Mouse (Mus musculus) hindbrain, postnatal 0 days (tissue): ENCODE measurements around the gene Iars2. TPM values are rescaled to one million over a fixed set of nuclear protein-coding genes. Genes with fewer than 3 reads are reported as not detected.

Experiments
- ATAC-seq: fragments of 200-750 bp; cut with Nextera tagmentation; 2 replicates; pipeline ENCODE4 v1.8.0; 2017; ENCODE audit warnings: mild to moderate bottlenecking, moderate TSS enrichment, moderate library complexity
- DNase-seq: peaks from one replicate; pipeline ENCODE4 v3.0.0-alpha.2; 2015; ENCODE audit warnings: low spot score
- H3K27ac ChIP-seq: fragments of 300-500 bp; sonication (generic); 2 replicates; pipeline ENCODE4 v1.5.1; 2014; ENCODE audit warnings: mild to moderate bottlenecking
- H3K27me3 ChIP-seq: fragments of 300-500 bp; sonication (generic); 2 replicates; pipeline ENCODE4 v1.6.1; 2014; ENCODE audit warnings: low read length, mixed read lengths; ENCODE audit not compliant: insufficient read depth
- H3K36me3 ChIP-seq: fragments of 300-500 bp; sonication (generic); 2 replicates; pipeline ENCODE4 v1.6.1; 2014; ENCODE audit warnings: low read length, mixed read lengths; ENCODE audit not compliant: insufficient read depth
- H3K4me1 ChIP-seq: fragments of 300-500 bp; sonication (generic); 2 replicates; pipeline ENCODE4 v1.6.1; 2014; ENCODE audit warnings: antibody characterized with exemption, low read length, mixed read lengths; ENCODE audit not compliant: insufficient read depth
- H3K4me2 ChIP-seq: fragments of 300-500 bp; sonication (generic); 2 replicates; pipeline ENCODE4 v1.6.1; 2014; ENCODE audit warnings: low read depth, mild to moderate bottlenecking, low read length, moderate library complexity, mixed read lengths
- H3K4me3 ChIP-seq: fragments of 300-500 bp; sonication (generic); 2 replicates; pipeline ENCODE4 v1.5.1; 2014; ENCODE audit warnings: low read length
- H3K9ac ChIP-seq: fragments of 300-500 bp; sonication (generic); replicated peaks from 2 replicates; pipeline ENCODE4 v1.6.1; 2014; ENCODE audit warnings: mild to moderate bottlenecking, low read length, moderate library complexity, mixed read lengths
- H3K9me3 ChIP-seq: fragments of 300-500 bp; sonication (generic); 2 replicates; pipeline ENCODE4 v1.6.1; 2016; ENCODE audit warnings: low read length, mixed read lengths
- CTCF ChIP-seq: IDR thresholded peaks from 2 replicates; pipeline ENCODE4 v1.5.1; 2016; ENCODE audit warnings: antibody characterized with exemption, control low read depth, low read depth
- WGBS: fragments of 180-500 bp; shearing (Covaris S2); extraction: QIAGEN DNeasy Blood & Tissue Kit; methylation state at CpG from one replicate; pipeline ENCODE4 v1.1.7; 2014; 5-methylcytosine and 5-hydroxymethylcytosine counted together
- polyA plus RNA-seq: library from polyadenylated mRNA; unstranded; fragments of >200 nt; fragmentation: Nextera tagmentation; extraction: Ambion mirVana; gene quantifications from 2 replicates; pipeline ENCODE4 v1.2.1, GENCODE M21; 2015
- total RNA-seq: library from RNA; depleted of rRNA; stranded (reverse); fragments of >200 nt; gene quantifications from 2 replicates; pipeline ENCODE4 v1.2.3, GENCODE M21; 2014

Gene Iars2
- total and polyA plus RNA-seq, 2 experiments from 2014 or later = 18.8 to 39.0 TPM

GRCm38 (mm10) chr1:185315846-185316568, 13.2 kb downstream of the Iars2 start:
- DNase-seq = no peak
- H3K36me3 ChIP-seq = peaks cover 62% of the 10 kb centered on the region
- 84% methylated on average over 16 of the region's 16 CpGs for WGBS

GRCm38 (mm10) chr1:185314546-185314945, 14.7 kb downstream of the Iars2 start:
- H3K27me3 ChIP-seq = no peaks in the 10 kb centered on the region
- no peaks in the 10 kb centered on the region for H3K4me1 ChIP-seq
- ATAC-seq (no peak), DNase-seq (no peak)
- 90% methylated on average over 4 of the region's 4 CpGs for WGBS
- no peak overlapping the region for H3K4me2 ChIP-seq
- H3K4me3 ChIP-seq = no peak overlapping the region
- H3K9ac ChIP-seq = no peak overlapping the region
- H3K36me3 ChIP-seq = peaks cover 52% of the 10 kb centered on the region
- H3K9me3 ChIP-seq = no peaks in the 10 kb centered on the region
- no peak for TF ChIP-seq CTCF
- H3K27ac ChIP-seq = no peak overlapping the region

More at GRCm38 (mm10) chr1:185315846-185316568, 13.2 kb downstream of the Iars2 start:
- Histone ChIP-seq H3K4me3 (no peak overlapping the region), H3K27ac (no peak overlapping the region), H3K9ac (no peak overlapping the region), H3K4me2 (no peak overlapping the region), H3K9me3 (no peaks in the 10 kb centered on the region), H3K27me3 (no peaks in the 10 kb centered on the region), H3K4me1 (no peaks in the 10 kb centered on the region)
- no peak for ATAC-seq
- TF ChIP-seq CTCF = no peak

GRCm38 (mm10) chr1:185311949-185312348, 17.2 kb downstream of the Iars2 start:
- no peak for ATAC-seq
- 94% methylated on average over 9 of the region's 9 CpGs for WGBS
- Histone ChIP-seq H3K4me2 (no peak overlapping the region), H3K9me3 (no peaks in the 10 kb centered on the region), H3K4me3 (no peak overlapping the region), H3K36me3 (peaks cover 38% of the 10 kb centered on the region), H3K9ac (no peak overlapping the region), H3K27me3 (no peaks in the 10 kb centered on the region), H3K27ac (no peak overlapping the region), H3K4me1 (no peaks in the 10 kb centered on the region)
- TF ChIP-seq CTCF = no peak
- DNase-seq = no peak

GRCm38 (mm10) chr1:185308908-185309307, 20.3 kb downstream of the Iars2 start:
- Histone ChIP-seq H3K36me3 (peaks cover 22% of the 10 kb centered on the region; the same call in 1 of the 2 replicates), H3K4me1 (no peaks in the 10 kb centered on the region), H3K9me3 (no peaks in the 10 kb centered on the region), H3K4me2 (no peak overlapping the region), H3K27ac (no peak overlapping the region), H3K9ac (no peak overlapping the region), H3K27me3 (no peaks in the 10 kb centered on the region), H3K4me3 (no peak overlapping the region)
- 84% methylated on average over 4 of the region's 4 CpGs for WGBS
- no peak for ATAC-seq
- TF ChIP-seq CTCF = no peak
- DNase-seq = no peak

- 98% methylated on average over 2 of the region's 2 CpGs for WGBS
- Histone ChIP-seq H3K9me3 (no peaks in the 10 kb centered on the region), H3K4me1 (no peaks in the 10 kb centered on the region), H3K4me2 (no peak overlapping the region), H3K4me3 (no peak overlapping the region), H3K27ac (no peak overlapping the region), H3K36me3 (peaks cover 17% of the 10 kb centered on the region; the same call in 1 of the 2 replicates), H3K9ac (no peak overlapping the region), H3K27me3 (no peaks in the 10 kb centered on the region)
- TF ChIP-seq CTCF = no peak
- ATAC-seq = no peak
- DNase-seq = no peak
Measured at GRCm38 (mm10) chr1:185308334-185308733, 20.9 kb downstream of the Iars2 start.

GRCm38 (mm10) chr1:185307645-185308044, 21.6 kb downstream of the Iars2 start:
- no peaks in the 10 kb centered on the region for H3K4me1 ChIP-seq
- no peak overlapping the region for H3K27ac ChIP-seq
- H3K36me3 ChIP-seq = peaks cover 10% of the 10 kb centered on the region; the same call in 1 of the 2 replicates
- no peak overlapping the region for H3K4me2 ChIP-seq
- H3K4me3 ChIP-seq = no peak overlapping the region
- H3K27me3 ChIP-seq = no peaks in the 10 kb centered on the region
- no peaks in the 10 kb centered on the region for H3K9me3 ChIP-seq
- TF ChIP-seq CTCF = no peak
- ATAC-seq (no peak), DNase-seq (no peak)
- WGBS = 98% methylated on average over 7 of the region's 7 CpGs
- no peak overlapping the region for H3K9ac ChIP-seq

GRCm38 (mm10) chr1:185306836-185307235, 22.4 kb downstream of the Iars2 start:
- H3K27ac ChIP-seq = no peak overlapping the region
- ATAC-seq = no peak
- H3K4me2 ChIP-seq = no peak overlapping the region
- TF ChIP-seq CTCF = no peak
- H3K27me3 ChIP-seq = no peaks in the 10 kb centered on the region
- H3K9me3 ChIP-seq = no peaks in the 10 kb centered on the region
- peaks cover 9% of the 10 kb centered on the region; the same call in 1 of the 2 replicates for H3K36me3 ChIP-seq
- no peak for DNase-seq
- no peak overlapping the region for H3K4me3 ChIP-seq
- H3K4me1 ChIP-seq = no peaks in the 10 kb centered on the region
- 98% methylated on average over 12 of the region's 12 CpGs for WGBS
- H3K9ac ChIP-seq = no peak overlapping the region
